Mouse (Mus musculus) heart, embryonic 12.5 days (tissue): ENCODE data around the gene Cpd. TPM values are rescaled to one million over a fixed set of nuclear protein-coding genes. Genes with fewer than 3 reads are reported as not detected.

ENCODE experiments used
- ATAC-seq: fragments of 200-750 bp; cut with Nextera tagmentation; 2 replicates; pipeline ENCODE4 v1.8.0; 2017; ENCODE audit warnings: moderate TSS enrichment, moderate library complexity; ENCODE audit not compliant: insufficient number of reproducible peaks, low FRiP score
- H3K27ac ChIP-seq: fragments of 300-500 bp; sonication (generic); 2 replicates; pipeline ENCODE4 v1.5.1; 2016; ENCODE audit warnings: mild to moderate bottlenecking, moderate library complexity; ENCODE audit not compliant: poor library complexity, severe bottlenecking
- H3K27me3 ChIP-seq: fragments of 300-500 bp; sonication (generic); replicated peaks from 2 replicates; pipeline ENCODE4 v1.6.1; 2016; ENCODE audit warnings: mild to moderate bottlenecking, moderate library complexity
- H3K36me3 ChIP-seq: fragments of 300-500 bp; sonication (generic); 2 replicates; pipeline ENCODE4 v1.6.1; 2016; ENCODE audit warnings: mild to moderate bottlenecking, moderate library complexity
- H3K4me1 ChIP-seq: fragments of 300-500 bp; sonication (generic); replicated peaks from 2 replicates; pipeline ENCODE4 v1.6.1; 2016; ENCODE audit warnings: mild to moderate bottlenecking
- H3K4me2 ChIP-seq: fragments of 300-500 bp; sonication (generic); 2 replicates; pipeline ENCODE4 v1.6.1; 2016; ENCODE audit warnings: mild to moderate bottlenecking, moderate library complexity
- H3K4me3 ChIP-seq: fragments of 300-500 bp; sonication (generic); 2 replicates; pipeline ENCODE4 v1.5.1; 2016; ENCODE audit warnings: mild to moderate bottlenecking
- H3K9ac ChIP-seq: fragments of 300-500 bp; sonication (generic); 2 replicates; pipeline ENCODE4 v1.6.1; 2016; ENCODE audit warnings: mild to moderate bottlenecking, moderate library complexity
- H3K9me3 ChIP-seq: fragments of 300-500 bp; sonication (generic); replicated peaks from 2 replicates; pipeline ENCODE4 v1.6.1; 2016; ENCODE audit warnings: mild to moderate bottlenecking, moderate library complexity
- WGBS: fragments of 180-500 bp; shearing (Covaris S2); methylation state at CpG from one replicate; pipeline ENCODE4 v1.1.7; 2016; 5-methylcytosine and 5-hydroxymethylcytosine counted together
- polyA plus RNA-seq: library from polyadenylated mRNA; unstranded; fragments of >200 nt; fragmentation: Nextera tagmentation; extraction: Ambion mirVana; gene quantifications from 2 replicates; pipeline ENCODE4 v1.2.1, GENCODE M21; 2016

The Cpd gene
- polyA plus RNA-seq, 1 experiment from 2014 or later = 24.3 TPM

- WGBS = 75% methylated on average over 6 of the region's 6 CpGs
- Histone ChIP-seq H3K9me3 (no peaks in the 10 kb centered on the region), H3K27ac (no peak overlapping the region), H3K4me2 (no peak overlapping the region), H3K4me3 (no peak overlapping the region), H3K27me3 (no peaks in the 10 kb centered on the region), H3K36me3 (peaks cover 48% of the 10 kb centered on the region), H3K4me1 (peaks cover 6% of the 10 kb centered on the region; the same call in 1 of the 2 replicates), H3K9ac (no peak overlapping the region)
- no peak for ATAC-seq
Observed at GRCm38 (mm10) chr11:76739125-76739524, 107.7 kb downstream of the Cpd start.

GRCm38 (mm10) chr11:76735753-76736324 is 111.0 kb downstream of the Cpd start:
- WGBS = 57% methylated on average over 4 of the region's 4 CpGs
- Histone ChIP-seq H3K4me2 (no peak overlapping the region), H3K4me3 (no peak overlapping the region), H3K9ac (no peak overlapping the region), H3K27ac (peak overlapping the region; percentile 50; the same call in 1 of the 2 replicates), H3K27me3 (no peaks in the 10 kb centered on the region), H3K4me1 (peaks cover 4% of the 10 kb centered on the region; the same call in 1 of the 2 replicates), H3K9me3 (no peaks in the 10 kb centered on the region), H3K36me3 (peaks cover 57% of the 10 kb centered on the region)
- no peak for ATAC-seq

GRCm38 (mm10) chr11:76734560-76734959 is 112.3 kb downstream of the Cpd start:
- 75% methylated on average over 3 of the region's 3 CpGs for WGBS
- no peak overlapping the region for H3K4me3 ChIP-seq
- H3K9me3 ChIP-seq = no peaks in the 10 kb centered on the region
- peaks cover 4% of the 10 kb centered on the region; the same call in 1 of the 2 replicates for H3K4me1 ChIP-seq
- H3K36me3 ChIP-seq = peaks cover 65% of the 10 kb centered on the region
- ATAC-seq = no peak
- H3K9ac ChIP-seq = no peak overlapping the region
- no peaks in the 10 kb centered on the region for H3K27me3 ChIP-seq
- no peak overlapping the region for H3K4me2 ChIP-seq
- H3K27ac ChIP-seq = no peak overlapping the region

- H3K9ac ChIP-seq = no peak overlapping the region
- H3K27ac ChIP-seq = peak overlapping the region; percentile 68
- no peaks in the 10 kb centered on the region for H3K27me3 ChIP-seq
- no peak for ATAC-seq
- H3K9me3 ChIP-seq = no peaks in the 10 kb centered on the region
- 86% methylated on average over 3 of the region's 3 CpGs for WGBS
- H3K4me1 ChIP-seq = no peaks in the 10 kb centered on the region; the same call in 1 of the 2 replicates
- H3K36me3 ChIP-seq = peaks cover 80% of the 10 kb centered on the region
- H3K4me3 ChIP-seq = no peak overlapping the region
- H3K4me2 ChIP-seq = no peak overlapping the region
Observed at GRCm38 (mm10) chr11:76730650-76731049, 116.2 kb downstream of the Cpd start.

Other genes starting within 250 kb of the Cpd start
- 29.9 and 34.2 TPM in 2 replicates for gene Abr, start 224.7 kb downstream of the Cpd start, polyA plus RNA-seq
- gene Bhlha9, start 174.5 kb downstream of the Cpd start, polyA plus RNA-seq = 0.19 TPM in 1 of 2 replicates, not detected in the other
- gene Trarg1, start 167.2 kb downstream of the Cpd start, polyA plus RNA-seq = 0.05 TPM in 1 of 2 replicates, not detected in the other
- gene Gosr1, start 83.4 kb downstream of the Cpd start, polyA plus RNA-seq = 18.3 and 21.6 TPM in 2 replicates
- gene Tmigd1, start 55.1 kb upstream of the Cpd start, polyA plus RNA-seq = 0.30 TPM in 1 of 2 replicates, not detected in the other
- 112 and 115 TPM in 2 replicates for gene Blmh, start 77.8 kb upstream of the Cpd start, polyA plus RNA-seq
- 1.3 and 1.6 TPM in 2 replicates for gene Slc6a4, start 151.6 kb upstream of the Cpd start, polyA plus RNA-seq
- gene Nsrp1, start 231.4 kb upstream of the Cpd start, polyA plus RNA-seq = 42.9 and 52.8 TPM in 2 replicates